Mouse (Mus musculus) CH12.LX (cell line): ENCODE data around the gene Dus3l. TPM values are rescaled to one million over a fixed set of nuclear protein-coding genes. Genes with fewer than 3 reads are reported as not detected.
A peak's percentile ranks its signal among the peaks of the same experiment; 100 is the strongest.

Source experiments
- DNase-seq: peaks from one replicate; pipeline ENCODE4 v3.0.0-alpha.2; 2013; ENCODE audit errors: extremely low read depth
- H3K27ac ChIP-seq: 2 replicates; pipeline ENCODE4 v1.5.1; 2012; ENCODE audit warnings: low read depth, mild to moderate bottlenecking, control low read depth, moderate library complexity; ENCODE audit not compliant: insufficient read depth
- H3K27me3 ChIP-seq: replicated peaks from 2 replicates; pipeline ENCODE3; 2012; ENCODE audit warnings: inconsistent platforms
- H3K36me3 ChIP-seq, 2 experiments: replicated peaks in 1 of 2; 2 replicates each; pipeline versions ENCODE3 to v1.6.1; 2012; ENCODE audit warnings: inconsistent platforms in 1 of 2, low read length in 1 of 2, mild to moderate bottlenecking in 1 of 2, mixed read lengths in 1 of 2, moderate library complexity in 1 of 2; ENCODE audit not compliant: control insufficient read depth in 1 of 2, insufficient read depth in 1 of 2
- H3K4me1 ChIP-seq, 2 experiments: 2 replicates each; pipeline ENCODE4 v1.6.1; 2012; ENCODE audit warnings: inconsistent platforms in 1 of 2, moderate library complexity in 1 of 2; ENCODE audit not compliant: insufficient read depth in 2 of 2, control insufficient read depth in 1 of 2
- H3K4me2 ChIP-seq: 2 replicates; pipeline ENCODE4 v1.6.1; 2012; ENCODE audit warnings: low read depth, mild to moderate bottlenecking, control low read depth; ENCODE audit not compliant: poor library complexity, insufficient read depth, severe bottlenecking
- H3K4me3 ChIP-seq, 3 experiments: fragments of 150-350 bp in 1 of 3; sonication (generic) in 1 of 3; replicated peaks in 1 of 3; 2 replicates each; pipeline versions ENCODE3 to v1.5.1; 2011 to 2012; ENCODE audit warnings: low read depth in 2 of 3, low read length in 2 of 3, mild to moderate bottlenecking in 2 of 3, moderate library complexity in 2 of 3, control low read depth in 1 of 3, improper control_type of control experiment in 1 of 3, inconsistent platforms in 1 of 3, mixed read lengths in 1 of 3; ENCODE audit not compliant: poor library complexity in 1 of 3
- H3K79me2 ChIP-seq: replicated peaks from 2 replicates; pipeline ENCODE4 v1.6.1; 2012; ENCODE audit warnings: mild to moderate bottlenecking, moderate library complexity; ENCODE audit not compliant: control insufficient read depth, poor library complexity, insufficient read depth, severe bottlenecking; ENCODE audit errors: extremely low read depth
- H3K9ac ChIP-seq: 2 replicates; pipeline ENCODE4 v1.6.1; 2012; ENCODE audit warnings: low read depth, mild to moderate bottlenecking, control low read depth, moderate library complexity; ENCODE audit not compliant: insufficient read depth
- H3K9me3 ChIP-seq: replicated peaks from 2 replicates; pipeline ENCODE3; 2012; ENCODE audit warnings: low read length, inconsistent platforms, mixed read lengths
- BHLHE40 ChIP-seq: IDR thresholded peaks from 2 replicates; pipeline ENCODE4 v1.6.1; 2011; ENCODE audit warnings: mild to moderate bottlenecking, low read depth, low read length, improper control_type of control experiment
- CHD2 ChIP-seq: IDR thresholded peaks from 2 replicates; pipeline ENCODE4 v1.6.1; 2011; ENCODE audit warnings: low read length, improper control_type of control experiment
- ETS1 ChIP-seq: conservative IDR thresholded peaks from 2 replicates; pipeline ENCODE4 v1.6.1; 2012; ENCODE audit warnings: low read depth, mild to moderate bottlenecking, inconsistent platforms, low read length, improper control_type of control experiment, moderate library complexity
- JUND ChIP-seq: conservative IDR thresholded peaks from 2 replicates; pipeline ENCODE4 v1.6.1; 2011; ENCODE audit warnings: low read depth, low read length, improper control_type of control experiment
- KAT2A ChIP-seq: IDR thresholded peaks from 2 replicates; pipeline ENCODE4 v1.6.1; 2012; ENCODE audit warnings: low read length, improper control_type of control experiment, inconsistent platforms; ENCODE audit not compliant: insufficient replicate concordance
- MAFK ChIP-seq: IDR thresholded peaks from 2 replicates; pipeline ENCODE4 v1.6.1; 2011; ENCODE audit warnings: low read length, improper control_type of control experiment; ENCODE audit not compliant: insufficient replicate concordance
- MEF2A ChIP-seq: IDR thresholded peaks from 2 replicates; pipeline ENCODE4 v1.6.1; 2014; ENCODE audit warnings: low read depth, mild to moderate bottlenecking, inconsistent platforms, low read length, improper control_type of control experiment, borderline replicate concordance
- NELFE ChIP-seq: IDR thresholded peaks from 2 replicates; pipeline ENCODE4 v1.6.1; 2011; ENCODE audit warnings: low read depth, low read length, improper control_type of control experiment
- NRF1 ChIP-seq: IDR thresholded peaks from 2 replicates; pipeline ENCODE4 v1.6.1; 2014; ENCODE audit warnings: low read depth, mild to moderate bottlenecking, inconsistent platforms, low read length, improper control_type of control experiment, moderate library complexity
- POLR2AphosphoS2 ChIP-seq: IDR thresholded peaks from 2 replicates; pipeline ENCODE4 v1.6.1; 2011; ENCODE audit warnings: low read depth, low read length, improper control_type of control experiment
- RCOR1 ChIP-seq: conservative IDR thresholded peaks from 2 replicates; pipeline ENCODE4 v1.6.1; 2012; ENCODE audit warnings: low read depth, mild to moderate bottlenecking, inconsistent platforms, low read length, improper control_type of control experiment
- SIN3A ChIP-seq: IDR thresholded peaks from 2 replicates; pipeline ENCODE4 v1.6.1; 2012; ENCODE audit warnings: low read length, improper control_type of control experiment, inconsistent platforms
- UBTF ChIP-seq: IDR thresholded peaks from 2 replicates; pipeline ENCODE4 v1.6.1; 2012; ENCODE audit warnings: low read depth, mild to moderate bottlenecking, inconsistent platforms, low read length, improper control_type of control experiment, moderate library complexity
- USF2 ChIP-seq: conservative IDR thresholded peaks from 2 replicates; pipeline ENCODE4 v1.6.1; 2011; ENCODE audit warnings: low read depth, low read length, improper control_type of control experiment
- ZC3H11A ChIP-seq: IDR thresholded peaks from 2 replicates; pipeline ENCODE4 v1.6.1; 2012; ENCODE audit warnings: low read depth, mild to moderate bottlenecking, inconsistent platforms, low read length, improper control_type of control experiment
- ZKSCAN1 ChIP-seq: IDR thresholded peaks from 2 replicates; pipeline ENCODE4 v1.6.1; 2012; ENCODE audit warnings: low read depth, inconsistent platforms, low read length, improper control_type of control experiment, borderline replicate concordance
- ZNF384 ChIP-seq: IDR thresholded peaks from 2 replicates; pipeline ENCODE4 v1.6.1; 2012; ENCODE audit warnings: low read depth, low read length, improper control_type of control experiment, inconsistent platforms
- dilution Hi-C: fragments of 300-500 bp; cut with MboI; formaldehyde crosslinking; loops from 2 replicates; pipeline ENCODE4 v1.14.3; 2020; ENCODE audit warnings: low sequenced_read_pairs; ENCODE audit not compliant: extremely low pct_unique_long_range_greater_than_20kb, extremely low pct_ligation_motif_present
- in situ Hi-C: fragments of 300-500 bp; cut with MboI; formaldehyde crosslinking; loops from 3 replicates; pipeline ENCODE4 v1.14.3; 2019; ENCODE audit warnings: low sequenced_read_pairs, low pct_ligation_motif_present, low pct_unique_long_range_greater_than_20kb, mixed read lengths
- polyA plus RNA-seq: library from polyadenylated mRNA; unstranded; fragments of >175 nt; gene quantifications from 2 replicates; pipeline ENCODE4 v1.2.1, GENCODE M21; 2012; ENCODE audit warnings: low read depth; ENCODE audit not compliant: insufficient read length
- total RNA-seq, 2 experiments: library from RNA; depleted of rRNA; stranded (reverse); fragments of 300-350 nt in 1 of 2; fragments of >200 nt in 1 of 2; gene quantifications; 2 replicates each; pipeline ENCODE4 v1.2.3; 2012 to 2014

Gene Dus3l
- total and polyA plus RNA-seq, 3 experiments, result 35.8 to 57.5 (median 54.3) TPM

DNA sequence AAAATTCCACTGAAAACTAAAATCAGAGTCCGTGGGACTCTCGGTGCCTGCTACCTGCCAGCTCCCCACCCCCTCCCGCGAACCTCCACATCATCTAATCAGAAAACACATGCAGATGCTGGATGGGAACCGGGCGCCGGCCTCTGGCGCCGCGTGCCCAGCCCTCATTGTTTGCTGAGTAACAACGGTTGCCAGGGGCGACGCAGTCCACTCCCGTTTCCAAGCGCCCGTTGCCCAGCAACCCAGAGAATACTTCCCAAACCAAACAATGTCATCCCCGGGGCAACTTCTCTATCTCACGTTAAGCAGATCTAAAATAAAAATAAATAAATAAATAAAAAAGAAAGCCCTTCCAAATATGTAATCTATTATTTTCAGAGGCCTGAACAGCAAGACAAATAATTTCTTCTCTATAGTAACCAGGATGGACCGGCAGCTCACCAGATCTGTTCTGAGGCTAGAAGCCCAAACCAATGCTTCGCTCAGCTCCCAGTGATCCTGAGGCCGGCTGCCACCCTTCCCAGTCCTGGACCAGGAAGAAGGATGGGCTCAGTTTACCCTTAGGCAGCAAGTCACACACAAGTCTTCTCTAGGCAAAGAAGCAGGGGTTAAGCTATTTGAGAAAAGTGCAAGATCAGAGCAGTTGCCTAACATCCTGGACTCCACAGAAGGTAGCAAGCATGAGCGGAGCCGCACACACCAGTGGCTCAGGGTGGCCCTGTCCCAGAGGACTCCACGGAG, 49.9 kb downstream of the Dus3l start:
- dilution Hi-C loops, result no loop called here
- Histone ChIP-seq H3K27me3 (peaks cover 52% of the 10 kb centered on the region), H3K9me3 (no peaks in the 10 kb centered on the region), H3K4me2 (no peak overlapping the region), H3K27ac (no peak overlapping the region), H3K9ac (no peak overlapping the region), H3K4me1 (0 out of 4 replicates have a peak, but pooled peaks cover 0 to 2% of the 10 kb centered on the region in 2 experiments), H3K4me3 (no peak overlapping the region), H3K79me2 (no peaks in the 10 kb centered on the region), H3K36me3 (no peaks in the 10 kb centered on the region)
- DNase-seq, result peak; percentile 13
- in situ Hi-C loops, result no loop called here
- no peak for TF ChIP-seq NELFE
- no peak for TF ChIP-seq RCOR1
- TF ChIP-seq BHLHE40, result no peak
- TF ChIP-seq POLR2AphosphoS2, result no peak

DNA sequence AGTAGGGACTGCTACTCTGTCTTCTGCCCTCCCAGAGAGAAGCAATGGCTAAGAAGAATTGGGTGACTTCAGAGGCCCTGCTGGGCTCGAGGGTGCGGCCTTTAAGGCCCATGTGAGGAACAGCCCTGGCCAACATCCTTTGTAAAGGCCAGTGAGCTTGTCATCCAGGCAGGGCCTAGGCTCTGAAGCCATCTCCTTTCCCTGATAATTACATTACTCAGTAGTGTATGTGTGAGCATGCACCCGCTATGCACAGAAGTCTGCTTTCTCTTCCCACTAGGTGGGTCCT, 50.4 kb downstream of the Dus3l start:
- dilution Hi-C loops (no loop called here), in situ Hi-C loops (no loop called here)
- Histone ChIP-seq H3K4me1 (peaks cover 0 to 5% of the 10 kb centered on the region in 2 experiments; a peak in 2 of 4 replicates), H3K4me3 (no peak overlapping the region), H3K79me2 (no peaks in the 10 kb centered on the region), H3K4me2 (no peak overlapping the region), H3K9me3 (no peaks in the 10 kb centered on the region), H3K36me3 (no peaks in the 10 kb centered on the region), H3K9ac (no peak overlapping the region), H3K27ac (no peak overlapping the region), H3K27me3 (peaks cover 55% of the 10 kb centered on the region)
- no peak for DNase-seq
- TF ChIP-seq ETS1, result no peak
- no peak for TF ChIP-seq KAT2A
- TF ChIP-seq ZNF384, result no peak
- no peak for TF ChIP-seq BHLHE40
- TF ChIP-seq MEF2A, result no peak
- no peak for TF ChIP-seq SIN3A
- no peak for TF ChIP-seq JUND
- no peak for TF ChIP-seq NELFE
- TF ChIP-seq CHD2, result no peak
- TF ChIP-seq MAFK, result no peak
- no peak for TF ChIP-seq UBTF
- TF ChIP-seq RCOR1, result no peak
- TF ChIP-seq ZKSCAN1, result no peak
- no peak for TF ChIP-seq ZC3H11A
- no peak for TF ChIP-seq NRF1
- TF ChIP-seq USF2, result no peak
